19 mouse cellular contexts compared by ENCODE assay signal in the genomic region with DNA sequence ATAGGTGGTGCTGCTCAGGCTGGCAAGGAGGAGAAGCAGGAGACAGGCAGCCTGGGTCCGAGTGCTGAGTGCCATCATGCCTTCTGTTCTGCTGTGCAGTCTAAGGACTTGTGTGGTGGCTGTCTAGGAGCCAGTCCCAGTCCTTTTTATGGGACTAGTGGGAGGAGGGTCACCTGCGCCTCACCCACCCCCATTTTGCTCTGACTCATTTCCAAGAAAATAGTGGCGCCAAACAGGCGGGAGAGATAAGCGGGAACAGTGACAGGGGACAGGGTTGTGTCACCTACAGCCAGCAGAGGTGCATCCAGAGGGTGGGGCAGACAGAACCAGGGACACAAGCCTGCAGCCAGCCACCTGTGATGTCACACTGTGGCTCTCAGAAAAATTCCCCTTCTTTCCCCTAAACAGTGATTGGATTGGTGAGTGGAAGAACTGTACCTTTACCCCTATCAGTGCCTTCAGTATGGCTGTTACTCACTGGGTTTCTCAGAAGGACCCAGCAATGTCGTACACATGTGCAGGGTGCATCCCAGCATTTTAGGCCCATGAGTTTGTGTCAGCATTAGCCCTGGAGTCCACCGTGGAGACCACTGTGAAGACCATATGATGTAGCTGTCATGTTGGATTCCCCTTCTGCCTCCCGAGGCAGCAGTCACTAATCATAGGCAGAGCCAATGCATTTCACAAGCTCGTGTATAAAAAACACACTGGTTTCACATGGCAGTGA. TPM values are rescaled to one million over a fixed set of nuclear protein-coding genes. Genes with fewer than 3 reads are reported as not detected.
DNase-seq lines count a peak whose midpoint lies in the region; ATAC-seq and TF ChIP-seq lines count a peak whose summit lies in the region.
"Had no signal": no experiment of that assay in that cellular context is flagged by ENCODE, and none has a peak within 500 bp of the region (broad histone marks: within the 10 kb centered on the region; RNA-seq: fewer than 3 reads in every experiment).

A gene (minus strand): TSS at position 124 of the 727 bp plus-strand sequence.

- peaks cover 9% of the 10 kb centered on the region for H3K36me3 ChIP-seq in hindbrain, embryonic 15.5 days
- H3K36me3 ChIP-seq in hindbrain, postnatal 0 days (ENCODE audit: insufficient read depth, low read length): no peaks in the 10 kb centered on the region
- H3K36me3 ChIP-seq in midbrain, embryonic 11.5 days (ENCODE audit: control insufficient read depth, insufficient read depth, low read length): peaks cover 3% of the 10 kb centered on the region
- H3K36me3 ChIP-seq in midbrain, postnatal 0 days (ENCODE audit: insufficient read depth, low read length): no peaks in the 10 kb centered on the region; the same call in 1 of the 2 replicates
- H3K36me3 ChIP-seq in stomach, postnatal 0 days (ENCODE audit: control insufficient read depth, insufficient read depth, low read length): peaks cover 2% of the 10 kb centered on the region

- no peak within 1 kb of the TSS for H3K4me3 ChIP-seq in hindbrain, embryonic 15.5 days
- no peak within 1 kb of the TSS for H3K4me3 ChIP-seq in hindbrain, postnatal 0 days (ENCODE audit: low read length)
- no peak within 1 kb of the TSS for H3K4me3 ChIP-seq in midbrain, embryonic 11.5 days (ENCODE audit: low read depth, low read length)
- no peak within 1 kb of the TSS for H3K4me3 ChIP-seq in midbrain, postnatal 0 days (ENCODE audit: low read depth, low read length)
- no peak within 1 kb of the TSS for H3K4me3 ChIP-seq in stomach, postnatal 0 days (ENCODE audit: low read depth, low read length)
- H3K4me3 ChIP-seq: embryonic facial prominence, embryonic 10.5 days; erythroblast, embryonic 14.5 days; forebrain, embryonic 15.5 days; hindbrain, embryonic 10.5 days; neural tube, embryonic 13.5 days had no signal

- no peak within 1 kb of the TSS for H3K4me2 ChIP-seq in hindbrain, embryonic 15.5 days
- H3K4me2 ChIP-seq in hindbrain, postnatal 0 days (ENCODE audit: low read depth, low read length): no peak within 1 kb of the TSS
- H3K4me2 ChIP-seq in midbrain, embryonic 11.5 days: no peak within 1 kb of the TSS
- no peak within 1 kb of the TSS for H3K4me2 ChIP-seq in midbrain, postnatal 0 days (ENCODE audit: low read depth, low read length, poor library complexity, severe bottlenecking)
- no peak within 1 kb of the TSS for H3K4me2 ChIP-seq in stomach, postnatal 0 days (replicated peaks; ENCODE audit: low read depth)
- H3K4me2 ChIP-seq: forebrain, embryonic 15.5 days; neural tube, embryonic 13.5 days had no signal

- H3K4me1 ChIP-seq in hindbrain, embryonic 15.5 days (replicated peaks): no peaks in the 10 kb centered on the region
- H3K4me1 ChIP-seq in hindbrain, postnatal 0 days (ENCODE audit: insufficient read depth, low read length): no peaks in the 10 kb centered on the region
- H3K4me1 ChIP-seq in midbrain, embryonic 11.5 days (ENCODE audit: control insufficient read depth, insufficient read depth, low read length): no peaks in the 10 kb centered on the region
- H3K4me1 ChIP-seq in midbrain, postnatal 0 days (ENCODE audit: insufficient read depth, low read length): no peaks in the 10 kb centered on the region
- H3K4me1 ChIP-seq in stomach, postnatal 0 days (replicated peaks; ENCODE audit: control insufficient read depth, insufficient read depth): no peaks in the 10 kb centered on the region
- H3K4me1 ChIP-seq: embryonic facial prominence, embryonic 10.5 days; forebrain, embryonic 15.5 days; hindbrain, embryonic 10.5 days; neural tube, embryonic 13.5 days had no signal

- no peak within 1 kb of the TSS for H3K27ac ChIP-seq in hindbrain, embryonic 15.5 days (replicated peaks)
- H3K27ac ChIP-seq in hindbrain, postnatal 0 days: no peak within 1 kb of the TSS
- H3K27ac ChIP-seq in midbrain, embryonic 11.5 days (ENCODE audit: low read depth, low read length): no peak within 1 kb of the TSS
- H3K27ac ChIP-seq in midbrain, postnatal 0 days (ENCODE audit: low read depth, low read length): no peak within 1 kb of the TSS
- H3K27ac ChIP-seq in stomach, postnatal 0 days (replicated peaks): no peak within 1 kb of the TSS
- H3K27ac ChIP-seq: embryonic facial prominence, embryonic 10.5 days; forebrain, embryonic 15.5 days; hindbrain, embryonic 10.5 days; neural tube, embryonic 13.5 days had no signal

- H3K9me3 ChIP-seq in hindbrain, embryonic 15.5 days: no peaks in the 10 kb centered on the region
- no peaks in the 10 kb centered on the region for H3K9me3 ChIP-seq in hindbrain, postnatal 0 days (ENCODE audit: low read length)
- H3K9me3 ChIP-seq in midbrain, embryonic 11.5 days (ENCODE audit: control insufficient read depth, low read length): no peaks in the 10 kb centered on the region
- no peaks in the 10 kb centered on the region for H3K9me3 ChIP-seq in midbrain, postnatal 0 days (ENCODE audit: low read length)
- no peaks in the 10 kb centered on the region for H3K9me3 ChIP-seq in stomach, postnatal 0 days (ENCODE audit: control insufficient read depth, low read length)
- H3K9me3 ChIP-seq: embryonic facial prominence, embryonic 10.5 days; forebrain, embryonic 15.5 days; hindbrain, embryonic 10.5 days; neural tube, embryonic 13.5 days had no signal

- peak; percentile 66; the same call in 1 of the 2 replicates for ATAC-seq in hindbrain, embryonic 15.5 days (ENCODE audit: low FRiP score, low read depth)
- no peak; the same call in 1 of the 2 replicates for ATAC-seq in hindbrain, postnatal 0 days
- no peak for ATAC-seq in midbrain, embryonic 11.5 days (ENCODE audit: low FRiP score)
- no peak for ATAC-seq in midbrain, postnatal 0 days (ENCODE audit: low FRiP score)
- ATAC-seq in stomach, postnatal 0 days (ENCODE audit: low FRiP score, low TSS enrichment): peak; percentile 31
- ATAC-seq: forebrain, embryonic 15.5 days had no signal

- DNase-seq in adrenal gland, postnatal 25 days: no peak
- no peak for DNase-seq in adrenal gland, adult 8-10 months
- no peak for DNase-seq in hindbrain, postnatal 0 days (ENCODE audit: low spot score)
- DNase-seq in midbrain, embryonic 11.5 days (ENCODE audit: low spot score, missing footprints): peak; percentile 60
- DNase-seq in midbrain, postnatal 0 days (ENCODE audit: low spot score): no peak
- no peak for DNase-seq in stomach, postnatal 0 days (ENCODE audit: low spot score)
- DNase-seq in layer of hippocampus, adult 11-12 months (ENCODE audit: low spot score): no peak
- DNase-seq: cerebellum, adult 18-20 months; cerebellum, postnatal 36 days; kidney, adult 18-20 months; kidney, postnatal 25 days; layer of hippocampus, adult 9-11 months; thymus, postnatal 36 days had no signal

- 71% methylated on average over 9 of the region's 9 CpGs for WGBS in hindbrain, embryonic 15.5 days
- WGBS in hindbrain, postnatal 0 days: 64% methylated on average over 9 of the region's 9 CpGs
- WGBS in midbrain, embryonic 11.5 days: 72% methylated on average over 9 of the region's 9 CpGs
- 70% methylated on average over 9 of the region's 9 CpGs for WGBS in midbrain, postnatal 0 days
- WGBS in stomach, postnatal 0 days: 63% methylated on average over 9 of the region's 9 CpGs

- H3K9ac ChIP-seq in hindbrain, embryonic 15.5 days: no peak within 1 kb of the TSS
- H3K9ac ChIP-seq in hindbrain, postnatal 0 days (replicated peaks; ENCODE audit: low read length): no peak within 1 kb of the TSS
- no peak within 1 kb of the TSS for H3K9ac ChIP-seq in midbrain, embryonic 11.5 days (ENCODE audit: low read length)
- no peak within 1 kb of the TSS for H3K9ac ChIP-seq in midbrain, postnatal 0 days (replicated peaks; ENCODE audit: low read length, poor library complexity, severe bottlenecking)
- H3K9ac ChIP-seq in stomach, postnatal 0 days (ENCODE audit: low read length): no peak within 1 kb of the TSS
- H3K9ac ChIP-seq: forebrain, embryonic 15.5 days; neural tube, embryonic 13.5 days had no signal

- TF ChIP-seq EP300 in stomach, postnatal 0 days (optimal IDR thresholded peaks at IDR 0.05): no peak

- H3K27me3 ChIP-seq in hindbrain, embryonic 15.5 days: no peaks in the 10 kb centered on the region
- H3K27me3 ChIP-seq in hindbrain, postnatal 0 days (ENCODE audit: insufficient read depth, low read length): no peaks in the 10 kb centered on the region
- H3K27me3 ChIP-seq in midbrain, embryonic 11.5 days (ENCODE audit: control insufficient read depth, insufficient read depth, low read length): no peaks in the 10 kb centered on the region
- no peaks in the 10 kb centered on the region for H3K27me3 ChIP-seq in midbrain, postnatal 0 days (ENCODE audit: insufficient read depth, low read length)
- no peaks in the 10 kb centered on the region for H3K27me3 ChIP-seq in stomach, postnatal 0 days (ENCODE audit: control insufficient read depth, insufficient read depth, low read length)
- H3K27me3 ChIP-seq: forebrain, embryonic 15.5 days; neural tube, embryonic 13.5 days had no signal

- TF ChIP-seq CTCF in hindbrain, postnatal 0 days (IDR thresholded peaks at IDR 0.05; ENCODE audit: low read depth): no peak
- no peak for TF ChIP-seq CTCF in midbrain, postnatal 0 days (IDR thresholded peaks at IDR 0.05)
- TF ChIP-seq CTCF in stomach, postnatal 0 days (IDR thresholded peaks at IDR 0.05; ENCODE audit: low read depth): no peak

RNA-seq across cellular contexts. Expression of the gene that starts here (rescaled TPM):
- total RNA-seq in adrenal gland, postnatal 25 days (2021): 11.2 and 12.4 TPM in 2 replicates
- total RNA-seq in adrenal gland, adult 8-10 months (2022): 10 to 100 TPM in 1 of 4 experiments, 1 to 10 TPM in 1, under 1 TPM in 1, not detected in 1; 0.99 to 15.0 (median 1.0) TPM
- polyA plus RNA-seq in hindbrain, embryonic 15.5 days (2015; fragmentation: Nextera tagmentation; extraction: Ambion mirVana): not detected in 2 replicates
- total RNA-seq in hindbrain, postnatal 0 days (2014; rRNA removed): not detected in 2 replicates
- polyA plus RNA-seq in hindbrain, postnatal 0 days (2015; fragmentation: Nextera tagmentation; extraction: Ambion mirVana): not detected in 2 replicates
- polyA plus RNA-seq in midbrain, embryonic 11.5 days (2014; fragmentation: Nextera tagmentation; extraction: Ambion mirVana): 0.40 TPM in 1 of 2 replicates, not detected in the other
- not detected in 2 replicates for total RNA-seq in midbrain, postnatal 0 days (2014; rRNA removed)
- polyA plus RNA-seq in midbrain, postnatal 0 days (2015; fragmentation: Nextera tagmentation; extraction: Ambion mirVana): not detected in 2 replicates
- 0.45 and 1.6 TPM in 2 replicates for polyA plus RNA-seq in stomach, postnatal 0 days (2015; fragmentation: Nextera tagmentation; extraction: Ambion mirVana)
- polyA plus RNA-seq: embryonic facial prominence, embryonic 10.5 days; erythroblast, embryonic 14.5 days; forebrain, embryonic 15.5 days; hindbrain, embryonic 10.5 days; neural tube, embryonic 13.5 days had no signal

Comparison
In these comparisons a context has a peak if more than half of its experiments do, and no peak if none do; other contexts are left out.
1. Peak in ATAC-seq in hindbrain, embryonic 15.5 days; RNA of the gene not detected or under 1 TPM.
2. Peak in DNase-seq in midbrain, embryonic 11.5 days; RNA of the gene not detected or under 1 TPM.